Mouse (Mus musculus): ENCODE data around the gene Itgb6. TPM values are rescaled to one million over a fixed set of nuclear protein-coding genes. Genes with fewer than 3 reads are reported as not detected.

Itgb6 gene
- polyA plus RNA-seq, 1 experiment = not detected

GRCm38 (mm10) chr2:60688944-60689615 lies 33.4 kb downstream of the Itgb6 start:
- no peak overlapping the region for H3K27ac ChIP-seq (ENCODE audit: insufficient read depth, low read depth, low read length)
- H3K4me3 ChIP-seq (ENCODE audit: insufficient read depth, low read length) = no peak overlapping the region
- no peak for TF ChIP-seq CTCF (IDR thresholded peaks at IDR 0.05; ENCODE audit: low read depth, low read length)
- no peak for TF ChIP-seq POLR2A (IDR thresholded peaks at IDR 0.05; ENCODE audit: borderline replicate concordance, low read depth, low read length)
- no peaks in the 10 kb centered on the region for H3K4me1 ChIP-seq (ENCODE audit: control insufficient read depth, insufficient read depth, low read length)

DNA sequence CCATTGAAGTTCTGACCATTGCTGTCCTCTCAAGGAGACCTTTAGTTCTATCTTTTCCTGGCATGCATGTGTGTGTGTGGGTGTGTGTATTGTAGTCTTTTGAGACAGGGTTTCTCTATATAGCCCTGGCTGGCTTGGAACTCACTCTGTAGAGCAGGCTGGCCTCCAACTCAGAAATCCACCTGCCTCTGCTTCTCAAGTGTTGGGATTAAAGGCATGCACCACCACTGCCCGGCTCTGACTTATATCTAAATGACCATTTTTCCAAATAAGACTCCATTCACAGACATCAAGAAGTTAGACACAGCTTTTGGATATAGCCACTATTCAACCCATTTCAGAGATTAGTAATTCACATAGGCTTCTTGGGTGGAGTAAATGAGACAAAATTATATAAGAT lies 34.3 kb downstream of the Itgb6 start:
- H3K4me1 ChIP-seq (ENCODE audit: control insufficient read depth, insufficient read depth, low read length) = no peaks in the 10 kb centered on the region
- TF ChIP-seq CTCF (IDR thresholded peaks at IDR 0.05; ENCODE audit: low read depth, low read length) (no peak), POLR2A (IDR thresholded peaks at IDR 0.05; ENCODE audit: borderline replicate concordance, low read depth, low read length) (no peak)

GRCm38 (mm10) chr2:60685973-60686372 lies 36.5 kb downstream of the Itgb6 start:
- Histone ChIP-seq H3K4me1 (ENCODE audit: control insufficient read depth, insufficient read depth, low read length) (no peaks in the 10 kb centered on the region), H3K4me3 (ENCODE audit: insufficient read depth, low read length) (no peak overlapping the region), H3K27ac (ENCODE audit: insufficient read depth, low read depth, low read length) (no peak overlapping the region)
- no peak for TF ChIP-seq POLR2A (IDR thresholded peaks at IDR 0.05; ENCODE audit: borderline replicate concordance, low read depth, low read length)
- no peak for TF ChIP-seq CTCF (IDR thresholded peaks at IDR 0.05; ENCODE audit: low read depth, low read length)

More for the DNA sequence above, 34.3 kb downstream of the Itgb6 start:
- no peak overlapping the region for H3K4me3 ChIP-seq (ENCODE audit: insufficient read depth, low read length)
- H3K27ac ChIP-seq (ENCODE audit: insufficient read depth, low read depth, low read length) = no peak overlapping the region

- no peaks in the 10 kb centered on the region for H3K4me1 ChIP-seq (ENCODE audit: control insufficient read depth, insufficient read depth, low read length)
- no peak overlapping the region for H3K4me3 ChIP-seq (ENCODE audit: insufficient read depth, low read length)
- TF ChIP-seq POLR2A (IDR thresholded peaks at IDR 0.05; ENCODE audit: borderline replicate concordance, low read depth, low read length) = no peak
- TF ChIP-seq CTCF (IDR thresholded peaks at IDR 0.05; ENCODE audit: low read depth, low read length) = no peak
- H3K27ac ChIP-seq (ENCODE audit: insufficient read depth, low read depth, low read length) = no peak overlapping the region
These were observed 38.3 kb downstream of the Itgb6 start for GRCm38 (mm10) chr2:60684168-60684567.

GRCm38 (mm10) chr2:60682554-60682953 lies 39.9 kb downstream of the Itgb6 start:
- Histone ChIP-seq H3K4me1 (ENCODE audit: control insufficient read depth, insufficient read depth, low read length) (no peaks in the 10 kb centered on the region), H3K27ac (ENCODE audit: insufficient read depth, low read depth, low read length) (no peak overlapping the region), H3K4me3 (ENCODE audit: insufficient read depth, low read length) (no peak overlapping the region)
- TF ChIP-seq CTCF (IDR thresholded peaks at IDR 0.05; ENCODE audit: low read depth, low read length) = no peak
- TF ChIP-seq POLR2A (IDR thresholded peaks at IDR 0.05; ENCODE audit: borderline replicate concordance, low read depth, low read length) = no peak

DNA sequence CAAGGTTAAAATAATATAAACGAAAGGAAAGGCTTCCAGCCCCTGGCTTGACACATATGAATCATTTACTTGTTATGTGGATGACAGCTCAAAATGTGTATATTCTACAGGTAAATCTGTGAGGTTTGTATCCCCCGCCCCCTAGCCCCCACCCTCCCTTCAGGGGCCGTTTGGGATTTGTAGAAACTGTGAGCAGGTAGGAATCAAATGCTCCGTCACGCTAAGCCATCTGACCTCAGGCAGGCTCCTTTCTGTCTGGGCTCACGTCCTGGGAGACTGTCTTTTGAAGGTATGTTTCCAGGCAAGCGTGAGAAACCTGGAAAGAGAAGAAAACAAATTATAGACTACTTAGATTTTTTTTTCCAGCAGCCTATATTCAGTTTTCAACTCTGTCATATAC lies 48.0 kb downstream of the Itgb6 start:
- H3K4me1 ChIP-seq (ENCODE audit: control insufficient read depth, insufficient read depth, low read length) = no peaks in the 10 kb centered on the region
- TF ChIP-seq CTCF (IDR thresholded peaks at IDR 0.05; ENCODE audit: low read depth, low read length) (no peak), POLR2A (IDR thresholded peaks at IDR 0.05; ENCODE audit: borderline replicate concordance, low read depth, low read length) (no peak)
- H3K27ac ChIP-seq (ENCODE audit: insufficient read depth, low read depth, low read length) = no peak overlapping the region
- H3K4me3 ChIP-seq (ENCODE audit: insufficient read depth, low read length) = no peak overlapping the region

DNA sequence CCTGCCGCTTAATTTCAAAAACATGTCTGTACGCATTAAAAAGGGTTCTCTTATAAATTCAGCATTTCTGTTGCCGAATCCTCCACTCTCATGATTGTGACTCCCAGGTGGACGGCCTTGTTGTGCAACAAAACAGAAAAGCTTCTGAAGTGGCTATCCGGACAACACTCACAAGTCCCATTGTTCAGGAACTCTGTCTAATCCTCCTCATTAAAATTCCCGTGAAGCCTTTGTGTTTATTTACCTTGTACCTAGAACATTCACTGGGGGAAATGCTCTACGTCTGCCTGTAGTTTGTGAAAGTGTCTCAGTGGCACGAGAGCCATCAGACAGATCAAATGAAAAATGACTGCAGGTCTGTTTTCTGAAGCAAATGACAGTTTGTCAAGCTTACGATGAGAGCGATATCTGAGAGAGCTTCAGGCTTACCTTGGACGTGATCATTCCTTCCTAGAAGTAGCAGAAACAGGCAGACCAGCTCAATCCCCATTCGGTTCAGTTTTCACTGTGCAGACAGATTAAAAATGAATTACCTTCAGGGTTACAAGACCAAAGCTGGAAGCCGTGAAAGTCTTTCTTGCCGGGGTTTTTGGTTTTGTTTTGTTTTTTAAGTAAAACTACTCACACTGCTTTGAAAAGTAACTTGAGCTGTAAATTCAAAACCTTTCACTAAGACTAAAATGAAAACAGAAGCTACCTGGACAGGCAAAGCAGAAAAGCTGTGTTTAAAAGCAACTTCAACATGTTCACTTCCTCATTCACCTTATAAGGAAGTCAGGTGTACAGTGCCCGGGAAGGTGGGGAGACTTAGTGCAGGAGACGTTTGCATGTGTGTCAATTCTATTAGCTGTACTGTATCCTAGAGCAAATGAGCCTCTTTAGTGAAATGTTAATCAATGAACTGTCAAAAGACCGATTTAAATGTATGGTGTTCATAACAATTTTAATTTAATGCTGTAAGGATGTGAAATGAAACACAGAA lies 49.2 kb downstream of the Itgb6 start:
- H3K27ac ChIP-seq (ENCODE audit: insufficient read depth, low read depth, low read length) = no peak overlapping the region
- no peak overlapping the region for H3K4me3 ChIP-seq (ENCODE audit: insufficient read depth, low read length)
- H3K4me1 ChIP-seq (ENCODE audit: control insufficient read depth, insufficient read depth, low read length) = no peaks in the 10 kb centered on the region
- TF ChIP-seq CTCF (IDR thresholded peaks at IDR 0.05; ENCODE audit: low read depth, low read length) (no peak), POLR2A (IDR thresholded peaks at IDR 0.05; ENCODE audit: borderline replicate concordance, low read depth, low read length) (no peak)

- H3K4me1 ChIP-seq (ENCODE audit: control insufficient read depth, insufficient read depth, low read length) = no peaks in the 10 kb centered on the region
- TF ChIP-seq POLR2A (IDR thresholded peaks at IDR 0.05; ENCODE audit: borderline replicate concordance, low read depth, low read length) (no peak), CTCF (IDR thresholded peaks at IDR 0.05; ENCODE audit: low read depth, low read length) (no peak)
These were observed 51.2 kb downstream of the Itgb6 start for GRCm38 (mm10) chr2:60671215-60671614.

DNA sequence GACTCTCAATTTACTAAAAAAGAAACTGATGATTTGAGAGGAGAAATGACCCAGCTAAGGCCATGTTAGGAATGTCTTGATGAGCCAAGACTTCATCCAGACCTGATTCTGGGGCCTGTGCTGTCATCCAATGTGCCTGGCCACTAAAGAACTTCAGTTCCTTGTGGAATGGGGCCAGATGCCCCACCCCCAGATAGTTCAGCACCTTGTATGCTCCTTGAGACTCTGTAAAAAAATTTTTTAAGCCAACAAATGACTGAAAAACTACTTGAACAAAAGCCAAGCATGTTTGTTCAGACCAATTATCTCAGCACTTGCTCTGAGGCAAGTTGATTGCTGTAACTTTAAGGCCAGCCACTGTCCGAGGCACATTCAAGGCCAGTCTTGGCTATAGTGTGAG lies 59.4 kb downstream of the Itgb6 start:
- Histone ChIP-seq H3K27ac (ENCODE audit: insufficient read depth, low read depth, low read length) (no peak overlapping the region), H3K4me1 (ENCODE audit: control insufficient read depth, insufficient read depth, low read length) (no peaks in the 10 kb centered on the region), H3K4me3 (ENCODE audit: insufficient read depth, low read length) (no peak overlapping the region)
- TF ChIP-seq CTCF (IDR thresholded peaks at IDR 0.05; ENCODE audit: low read depth, low read length) = no peak

More at GRCm38 (mm10) chr2:60671215-60671614, 51.2 kb downstream of the Itgb6 start:
- no peak overlapping the region for H3K27ac ChIP-seq (ENCODE audit: insufficient read depth, low read depth, low read length)
- H3K4me3 ChIP-seq (ENCODE audit: insufficient read depth, low read length) = no peak overlapping the region

GRCm38 (mm10) chr2:60659993-60660392 lies 62.5 kb downstream of the Itgb6 start:
- no peak for TF ChIP-seq CTCF (IDR thresholded peaks at IDR 0.05; ENCODE audit: low read depth, low read length)

More at GRCm38 (mm10) chr2:60659993-60660392, 62.5 kb downstream of the Itgb6 start:
- no peaks in the 10 kb centered on the region for H3K4me1 ChIP-seq (ENCODE audit: control insufficient read depth, insufficient read depth, low read length)
- no peak overlapping the region for H3K27ac ChIP-seq (ENCODE audit: insufficient read depth, low read depth, low read length)
- H3K4me3 ChIP-seq (ENCODE audit: insufficient read depth, low read length) = no peak overlapping the region
